Mouse (Mus musculus) hematopoietic stem cell, adult 5-6 weeks (primary cell): Measurements from ENCODE around the gene Rpl37. TPM values are rescaled to one million over a fixed set of nuclear protein-coding genes. Genes with fewer than 3 reads are reported as not detected.

Source experiments
- ATAC-seq, 2 experiments: fragments of 125-278 bp in 1 of 2; replicated peaks in 1 of 2; 2 replicates each; pipeline ENCODE4 v1.8.0; 2016 to 2017; ENCODE audit warnings: inconsistent platforms in 2 of 2, mild to moderate bottlenecking in 2 of 2, moderate number of reproducible peaks in 2 of 2, low read depth in 1 of 2, moderate TSS enrichment in 1 of 2; ENCODE audit not compliant: low FRiP score in 2 of 2, poor library complexity in 2 of 2, severe bottlenecking in 2 of 2, insufficient read depth in 1 of 2, low TSS enrichment in 1 of 2
- total RNA-seq: library from RNA; stranded (forward); fragments of 172-1452, 232-1000 nt; gene quantifications from 2 replicates; pipeline ENCODE4 v1.2.3, GENCODE M21; 2017

Gene Rpl37
- total RNA-seq, 1 experiment from 2014 or later = 2,194 TPM

DNA sequence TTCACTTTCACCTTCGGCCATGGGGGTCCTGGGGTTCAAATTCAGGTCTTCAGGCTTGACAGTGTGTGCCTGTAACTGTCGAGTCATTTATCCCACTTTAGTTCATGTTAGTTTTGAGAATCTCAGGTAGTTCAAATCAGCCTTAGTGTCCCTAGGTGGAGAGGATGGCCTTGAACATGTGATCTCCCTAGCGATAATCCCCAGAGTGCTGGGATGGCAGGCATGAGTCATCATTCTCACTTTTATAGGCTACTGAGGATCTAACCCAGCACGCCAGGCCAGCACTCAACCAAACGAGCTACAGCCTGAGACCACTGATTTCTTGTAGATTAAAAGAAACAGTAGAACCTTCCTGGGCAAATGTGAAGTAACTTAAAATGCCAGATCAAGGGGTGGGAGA is 25.6 kb downstream of the Rpl37 start:
- no peak for ATAC-seq

GRCm38 (mm10) chr15:5142714-5143113 is 26.3 kb downstream of the Rpl37 start:
- no peak for ATAC-seq

- ATAC-seq = peak; percentile 14 to 59
Measured at GRCm38 (mm10) chr15:5143361-5144020, 27.0 kb downstream of the Rpl37 start, which contains the start of gene Prkaa1. Gene Prkaa1 (plus strand): TSS chr15:5143861.

GRCm38 (mm10) chr15:5144021-5144778 is 27.8 kb downstream of the Rpl37 start:
- peak; percentile 16 to 39; a peak in 1 of 4 replicates for ATAC-seq

DNA sequence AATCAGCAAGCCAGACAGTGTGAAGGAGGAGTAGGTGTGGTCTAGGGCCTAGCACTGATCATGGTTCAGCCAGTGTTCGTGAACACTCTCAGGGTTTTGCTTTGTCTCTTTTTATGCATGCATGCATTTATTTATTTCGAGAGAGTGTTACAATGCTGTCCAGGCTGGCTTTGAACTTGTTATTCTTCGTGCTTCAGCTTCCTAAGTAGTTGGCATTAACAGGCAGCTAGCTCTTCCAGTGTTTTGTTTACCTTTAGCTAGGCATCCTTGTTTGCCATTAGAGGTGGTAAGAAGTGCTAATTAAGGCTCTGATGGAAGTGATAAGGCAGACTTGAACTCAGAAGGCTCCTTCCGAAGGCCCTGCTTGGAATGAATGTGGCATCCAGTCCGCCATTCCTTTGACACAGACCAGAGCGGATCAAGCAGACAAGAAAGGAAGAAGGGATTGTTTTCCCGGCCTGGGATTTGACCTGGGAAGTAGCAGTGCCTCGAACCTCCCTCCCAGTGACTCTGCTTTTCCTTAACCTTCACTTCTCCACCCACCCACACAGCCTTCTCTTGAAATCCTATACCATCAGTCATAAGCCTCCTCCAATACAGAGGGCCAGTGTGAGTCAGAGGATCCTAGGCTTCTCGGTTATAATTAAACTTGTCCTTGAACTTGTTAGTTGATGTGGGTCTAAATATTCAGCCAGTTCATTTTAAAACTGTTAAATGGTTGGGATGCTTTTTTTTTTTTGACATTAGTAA is 28.9 kb downstream of the Rpl37 start:
- no peak for ATAC-seq

GRCm38 (mm10) chr15:5149187-5149586 is 32.7 kb downstream of the Rpl37 start:
- no peak for ATAC-seq

- no peak for ATAC-seq
Measured at GRCm38 (mm10) chr15:5152171-5152570, 35.7 kb downstream of the Rpl37 start.

DNA sequence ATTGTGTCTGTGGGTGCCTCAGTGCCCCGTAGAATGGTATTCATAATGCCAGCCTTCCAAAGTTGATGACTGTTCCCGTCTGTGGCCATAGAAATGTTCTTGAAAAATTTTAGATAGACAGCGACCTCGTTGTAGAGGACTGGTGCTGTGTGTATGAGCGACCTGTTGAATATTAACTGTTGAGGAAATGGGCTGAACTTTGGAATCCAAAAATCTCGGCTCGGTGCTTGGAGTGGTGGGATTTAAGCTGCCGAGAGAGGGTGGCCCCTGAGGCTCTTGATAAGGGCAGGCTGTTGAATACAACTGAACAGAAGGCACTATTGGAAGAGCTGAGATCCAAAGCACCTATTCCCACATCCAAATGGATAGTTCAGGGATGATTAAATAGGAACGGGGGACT is 38.2 kb downstream of the Rpl37 start:
- no peak for ATAC-seq

DNA sequence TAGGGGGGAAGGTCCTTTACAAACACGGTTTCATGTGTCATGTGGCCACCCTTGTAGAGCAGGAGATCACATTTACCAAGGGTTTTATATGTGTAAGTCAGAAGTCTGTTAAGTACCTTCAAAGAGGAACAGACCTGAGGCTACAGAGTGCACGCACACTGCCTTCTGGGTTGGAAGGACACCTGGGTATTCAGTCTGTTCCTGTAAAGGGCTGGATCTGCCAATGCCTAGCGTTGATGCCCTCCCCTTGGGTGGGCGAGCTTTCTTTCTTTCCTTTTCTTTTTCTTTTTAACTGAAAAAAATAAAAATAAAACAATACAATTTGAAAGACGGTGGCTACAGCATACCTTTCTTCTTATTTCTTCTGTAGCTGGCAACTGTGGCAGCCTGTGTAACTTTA is 38.6 kb downstream of the Rpl37 start:
- no peak for ATAC-seq

- 0 out of 4 replicates have a peak, but pooled peaks of 1 of the 2 experiments have one; percentile 27 for ATAC-seq
Measured at GRCm38 (mm10) chr15:5156355-5156754, 39.9 kb downstream of the Rpl37 start.

DNA sequence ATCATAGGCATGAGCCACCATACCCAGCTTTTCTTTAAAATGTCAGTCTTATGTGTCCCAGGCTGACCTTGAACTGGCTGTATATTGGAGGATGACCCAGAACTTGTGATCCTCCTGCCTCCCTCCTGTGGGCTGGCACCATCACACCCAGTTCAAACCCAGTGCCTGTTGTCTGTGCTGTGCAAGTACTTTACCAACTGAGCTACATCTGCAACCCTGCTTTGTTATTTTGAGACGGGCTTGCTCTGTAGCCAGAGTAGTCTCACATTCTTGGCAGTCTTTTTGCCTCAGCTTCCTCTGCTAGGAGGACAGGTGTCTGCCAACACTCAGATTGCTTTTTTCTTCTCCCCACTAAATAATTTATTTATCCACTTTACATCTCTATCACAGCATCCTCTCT is 40.9 kb downstream of the Rpl37 start:
- ATAC-seq = no peak

- ATAC-seq = no peak
Measured at GRCm38 (mm10) chr15:5158827-5159226, 42.4 kb downstream of the Rpl37 start.

DNA sequence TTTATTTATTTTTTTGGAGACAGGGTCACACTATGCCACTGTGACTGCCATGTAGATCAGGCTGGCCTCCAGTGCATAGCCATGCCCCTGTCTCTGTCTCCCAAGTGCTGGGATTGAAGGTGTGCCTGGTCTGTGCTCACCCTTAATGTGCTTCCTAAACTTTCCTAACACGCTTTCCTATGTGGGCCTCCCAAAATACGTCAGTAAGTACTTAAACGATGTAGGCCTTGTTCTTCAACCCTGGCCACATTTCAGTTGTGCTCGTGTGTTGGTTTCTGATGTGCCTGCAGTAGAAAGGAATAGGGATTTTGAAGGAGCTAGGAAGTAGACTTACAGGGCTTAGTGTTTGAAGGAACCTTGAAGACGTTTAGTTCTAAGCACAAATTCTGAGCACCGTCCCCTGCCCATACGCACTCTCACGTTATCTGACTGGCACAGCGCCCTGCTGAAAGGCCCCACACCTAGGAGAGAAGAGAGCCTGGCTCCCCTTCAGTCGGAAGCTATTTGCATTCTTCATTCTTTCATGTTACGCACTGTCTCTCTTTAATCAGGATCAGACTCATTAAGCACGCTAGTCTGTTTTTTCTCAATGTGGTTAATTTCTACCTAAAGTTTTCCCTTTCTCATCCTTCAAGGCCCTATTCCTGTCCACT is 48.8 kb downstream of the Rpl37 start:
- ATAC-seq = no peak

Other genes starting within 250 kb of the Rpl37 start
- not detected in 2 replicates for gene Mroh2b, start 217.9 kb upstream of the Rpl37 start, total RNA-seq
- gene C7, start 52.9 kb upstream of the Rpl37 start, total RNA-seq = 0.60 TPM in 1 of 2 replicates, not detected in the other
- gene Card6, start 8.1 kb upstream of the Rpl37 start, total RNA-seq = 2.1 and 3.6 TPM in 2 replicates
- 25.6 and 38.5 TPM in 2 replicates for gene Prkaa1, start 27.2 kb downstream of the Rpl37 start, total RNA-seq
- 59.2 and 76.6 TPM in 2 replicates for gene Ttc33, start 68.9 kb downstream of the Rpl37 start, total RNA-seq
- 11.6 and 16.0 TPM in 2 replicates for gene Ptger4, start 127.5 kb downstream of the Rpl37 start, total RNA-seq